Mouse (Mus musculus): ENCODE results near the gene Nfatc2ip. TPM values are rescaled to one million over a fixed set of nuclear protein-coding genes. Genes with fewer than 3 reads are reported as not detected.

The Nfatc2ip gene
- total RNA-seq, 2 experiments from 2014 or later: 9.3 to 10.8 TPM

DNA sequence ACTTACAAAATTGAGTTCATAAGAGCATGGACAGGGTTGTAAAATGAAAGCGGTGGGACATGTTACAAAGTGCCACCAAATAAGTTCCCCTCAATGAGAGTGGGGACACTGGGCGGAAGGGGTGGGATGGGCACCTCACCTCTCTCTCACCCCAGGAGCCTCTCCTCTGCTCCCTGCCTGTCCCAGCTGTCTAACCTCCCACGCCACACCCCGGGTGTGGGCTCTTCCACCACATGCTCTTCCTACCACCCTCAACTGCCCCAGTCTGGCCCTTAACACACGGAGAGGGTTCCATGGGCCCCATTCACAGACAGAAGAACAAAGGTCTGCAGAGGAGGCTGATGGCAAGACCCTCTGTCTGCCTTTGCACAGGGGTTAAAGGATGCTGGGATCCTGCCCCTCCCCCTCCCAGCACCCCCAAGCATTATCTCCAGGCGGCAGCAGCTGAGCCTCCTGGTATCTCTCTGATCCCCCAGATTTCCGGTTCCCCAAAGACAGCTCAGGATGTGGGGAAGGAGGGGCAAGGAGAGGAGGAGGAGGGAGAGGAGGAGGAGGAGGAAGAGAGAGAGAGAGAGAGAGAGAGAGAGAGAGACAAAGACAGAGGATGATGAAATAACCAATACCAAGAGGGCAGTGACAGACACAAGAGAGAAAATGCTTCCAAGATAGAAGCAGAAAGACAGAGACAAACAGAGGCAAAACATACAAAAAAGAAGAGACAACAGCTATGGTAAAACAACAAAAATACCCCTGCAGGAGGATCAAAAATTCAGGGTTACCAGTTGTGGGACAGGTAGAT, 39.5 kb downstream of the Nfatc2ip start:
- no peak for DNase-seq (ENCODE audit: low spot score in 2 of 2)

GRCm38 (mm10) chr7:126355847-126356597, 40.5 kb downstream of the Nfatc2ip start:
- DNase-seq (ENCODE audit: low spot score in 2 of 2): peak in 1 of 2 experiments; percentile 39

DNA sequence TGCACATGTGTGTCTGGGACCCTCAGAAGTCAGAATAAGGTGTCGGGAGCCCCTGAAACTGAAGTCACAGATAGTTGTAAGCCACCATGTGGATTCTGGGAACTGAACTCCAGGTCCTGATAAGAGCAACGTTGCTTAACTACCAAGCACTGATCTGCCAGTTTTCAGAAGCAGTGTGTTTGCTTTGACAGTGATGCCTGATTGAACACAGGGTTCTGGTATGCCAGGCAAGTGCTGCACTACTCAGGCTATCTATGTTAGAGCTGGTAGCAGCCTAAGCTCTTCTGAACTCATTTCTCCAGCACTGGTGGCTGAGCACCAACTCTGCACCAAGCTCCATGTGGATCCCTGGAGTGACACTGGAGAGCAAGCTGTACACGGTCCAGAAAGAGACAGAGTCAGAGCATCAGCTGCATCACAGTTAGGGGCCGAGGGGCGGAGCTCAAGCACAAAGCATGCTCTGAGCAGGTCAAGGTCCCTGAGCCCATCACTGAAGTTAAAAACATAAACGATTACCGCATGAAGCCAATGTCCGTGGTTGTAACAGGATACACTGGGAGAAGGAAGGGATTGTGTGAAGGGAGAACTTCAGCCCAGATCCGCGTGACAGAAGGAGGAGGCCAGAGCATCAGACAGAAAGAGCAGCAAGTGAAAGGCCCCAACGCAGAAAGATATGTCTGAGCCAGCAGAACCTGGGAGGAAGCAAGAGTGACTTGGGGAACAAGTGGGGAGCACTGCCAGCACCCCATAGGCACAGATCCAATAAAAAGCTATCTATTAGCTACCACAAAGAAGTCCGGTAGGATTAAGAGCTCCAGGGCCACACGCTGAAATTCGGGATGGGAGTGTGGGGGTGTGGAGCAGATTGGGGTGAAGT, 41.6 kb downstream of the Nfatc2ip start:
- DNase-seq (ENCODE audit: low spot score in 2 of 2): no peak

GRCm38 (mm10) chr7:126353994-126354365, 42.6 kb downstream of the Nfatc2ip start:
- no peak for DNase-seq (ENCODE audit: low spot score in 2 of 2)

- DNase-seq (ENCODE audit: low spot score in 2 of 2): no peak
These were observed 43.1 kb downstream of the Nfatc2ip start for GRCm38 (mm10) chr7:126353251-126353993.

GRCm38 (mm10) chr7:126351419-126351951, 45.1 kb downstream of the Nfatc2ip start:
- DNase-seq (ENCODE audit: low spot score in 2 of 2): no peak

GRCm38 (mm10) chr7:126350748-126351418, 45.7 kb downstream of the Nfatc2ip start:
- no peak for DNase-seq (ENCODE audit: low spot score in 2 of 2)

- DNase-seq (ENCODE audit: low spot score in 2 of 2): no peak
These were observed 48.2 kb downstream of the Nfatc2ip start for GRCm38 (mm10) chr7:126348293-126348692.

- DNase-seq (ENCODE audit: low spot score in 2 of 2): no peak
These were observed 49.4 kb downstream of the Nfatc2ip start for GRCm38 (mm10) chr7:126347098-126347497.

GRCm38 (mm10) chr7:126345969-126346368, 50.6 kb downstream of the Nfatc2ip start:
- DNase-seq (ENCODE audit: low spot score in 2 of 2): no peak

DNA sequence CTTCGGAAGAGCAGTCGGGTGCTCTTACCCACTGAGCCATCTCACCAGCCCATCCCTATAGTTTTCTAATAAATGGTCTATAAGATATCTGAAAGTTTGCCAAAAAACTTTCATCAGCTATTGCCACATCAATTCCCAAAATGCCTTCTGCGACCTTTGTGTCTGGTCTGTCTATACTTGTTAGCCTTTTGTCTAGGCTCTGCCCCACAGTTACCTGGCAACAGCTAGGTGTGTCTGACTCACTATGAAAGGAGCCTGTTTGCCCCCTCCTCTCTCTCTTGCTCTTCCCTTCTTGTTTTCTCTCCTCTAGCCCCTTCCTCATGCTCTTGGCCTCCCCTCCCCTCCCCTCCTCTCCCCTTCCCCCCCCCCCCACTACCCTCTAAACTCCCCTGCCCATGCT, 51.0 kb downstream of the Nfatc2ip start:
- DNase-seq (ENCODE audit: low spot score in 2 of 2): no peak

GRCm38 (mm10) chr7:126340896-126341295, 55.6 kb downstream of the Nfatc2ip start:
- no peak for DNase-seq (ENCODE audit: low spot score in 2 of 2)

DNA sequence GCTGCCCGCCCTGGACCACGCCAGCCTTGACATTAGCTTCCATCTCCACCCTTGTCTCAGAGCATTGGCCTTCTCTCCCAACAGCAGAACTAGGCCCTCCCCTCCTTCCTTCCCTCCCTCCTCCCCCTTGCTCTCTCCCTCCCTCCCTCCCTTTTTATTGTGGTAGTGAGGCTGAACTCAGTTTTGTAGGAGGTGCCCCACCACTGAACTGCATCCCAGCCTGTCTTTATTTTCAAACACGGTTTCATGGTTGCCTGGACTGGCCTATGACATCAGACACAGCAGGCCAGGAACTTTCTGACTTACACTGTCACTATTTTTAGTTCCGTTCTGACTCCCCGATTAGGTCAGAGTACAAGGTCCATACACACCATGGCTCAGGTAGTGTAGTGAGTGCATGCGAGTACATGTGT, 56.3 kb downstream of the Nfatc2ip start:
- DNase-seq (ENCODE audit: low spot score in 2 of 2): no peak

GRCm38 (mm10) chr7:126339521-126339971, 57.0 kb downstream of the Nfatc2ip start:
- no peak for DNase-seq (ENCODE audit: low spot score in 2 of 2)

DNA sequence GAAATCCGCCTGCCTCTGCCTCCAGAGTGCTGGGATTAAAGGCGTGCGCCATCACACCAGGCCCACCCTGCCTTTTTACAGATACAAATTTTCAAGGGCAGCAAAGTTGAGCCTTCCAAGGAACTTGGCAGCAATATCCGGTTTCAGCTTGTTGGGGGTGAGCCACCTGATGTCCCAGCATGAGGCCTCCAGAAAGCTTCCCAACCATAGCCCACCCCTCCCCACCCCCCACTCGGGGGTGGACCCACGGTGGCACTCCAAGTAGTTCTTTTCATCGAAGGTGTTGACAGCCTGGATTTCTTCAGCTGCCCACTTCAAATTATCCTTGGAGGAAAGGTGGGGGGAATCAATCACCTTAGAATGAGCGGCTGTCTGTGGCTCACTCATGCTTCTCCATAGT, 57.6 kb downstream of the Nfatc2ip start:
- no peak for DNase-seq (ENCODE audit: low spot score in 2 of 2)

GRCm38 (mm10) chr7:126335556-126335955, 61.0 kb downstream of the Nfatc2ip start:
- DNase-seq (ENCODE audit: low spot score in 2 of 2): no peak

Data from layer of hippocampus, postnatal 10 days (tissue).